Mouse (Mus musculus) kidney, adult 11 months (tissue): ENCODE results near the gene Sv2a.
"Not testable (repeated sequence)": the region's sequence is repeated elsewhere in the genome, so short reads cannot be mapped to it uniquely, and the experiment has no call there.

Experiments
- DNase-seq: peaks from one replicate; pipeline ENCODE4 v3.0.0; 2022

Gene Sv2a

DNA sequence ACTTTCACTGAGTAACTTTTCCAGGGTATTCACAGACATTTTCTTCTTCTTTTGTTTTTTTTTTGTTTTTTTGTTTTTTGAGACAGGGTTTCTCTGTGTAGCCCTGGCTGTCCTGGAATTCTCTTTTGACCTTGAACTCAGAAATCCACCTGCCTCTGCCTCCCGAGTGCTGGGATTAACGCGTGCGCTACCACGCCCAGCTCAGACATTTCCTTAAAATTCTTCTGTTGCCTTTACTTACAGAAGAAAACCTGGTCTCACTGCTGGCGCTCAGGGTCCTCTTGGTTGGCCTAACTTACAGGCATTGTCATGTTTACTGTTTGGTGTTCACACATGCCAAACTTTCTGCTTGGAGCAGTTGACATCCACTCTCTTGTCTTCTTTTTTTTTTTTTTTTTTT, 5.7 kb upstream of the Sv2a start:
- no peak for DNase-seq

- DNase-seq = no peak
These were observed 2.5 kb upstream of the Sv2a start for GRCm38 (mm10) chr3:96178427-96178826.

DNA sequence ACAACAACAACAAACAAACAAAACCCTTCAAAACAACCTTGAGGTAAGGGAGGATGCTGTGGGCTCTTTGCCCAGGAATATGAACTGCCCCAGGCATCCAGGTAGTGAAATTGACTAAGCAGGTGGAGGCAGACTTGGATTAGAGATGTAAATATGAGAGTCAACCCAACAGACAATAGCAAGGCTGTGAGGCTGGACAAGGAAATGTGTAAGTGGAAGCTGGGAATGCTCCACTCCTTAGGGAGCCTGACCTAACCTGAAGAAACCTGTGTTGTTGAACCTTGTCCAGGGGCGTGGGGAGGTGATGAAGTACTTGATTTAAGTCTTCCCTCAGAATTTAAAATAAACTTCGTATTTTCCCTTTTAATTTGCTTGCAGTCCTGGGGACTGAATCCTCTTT, 2.0 kb upstream of the Sv2a start:
- DNase-seq = no peak

- DNase-seq = no peak
These were observed 1.4 kb upstream of the Sv2a start for GRCm38 (mm10) chr3:96179531-96179930.

GRCm38 (mm10) chr3:96181510-96182381, 795 bp downstream of the Sv2a start:
- DNase-seq = no peak

GRCm38 (mm10) chr3:96182382-96182776, 1.4 kb downstream of the Sv2a start:
- no peak for DNase-seq

DNA sequence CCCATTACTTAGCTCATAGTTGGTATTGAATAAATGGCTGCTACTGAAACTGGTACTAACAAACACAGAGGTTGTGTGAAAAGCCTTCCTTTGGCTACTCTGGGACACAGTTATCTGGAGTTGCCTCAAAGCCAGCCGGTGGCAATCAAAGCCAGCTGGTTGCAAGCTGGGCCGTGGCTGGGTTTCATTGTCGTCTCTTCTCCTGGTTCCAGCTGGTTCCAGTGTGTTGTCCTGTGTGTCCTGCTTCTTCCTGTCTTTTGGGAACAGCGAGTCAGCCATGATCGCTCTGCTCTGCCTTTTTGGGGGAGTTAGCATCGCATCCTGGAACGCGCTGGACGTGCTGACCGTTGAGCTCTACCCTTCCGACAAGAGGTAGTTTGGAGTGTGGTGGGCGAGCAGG, 12.0 kb downstream of the Sv2a start:
- no peak for DNase-seq

DNA sequence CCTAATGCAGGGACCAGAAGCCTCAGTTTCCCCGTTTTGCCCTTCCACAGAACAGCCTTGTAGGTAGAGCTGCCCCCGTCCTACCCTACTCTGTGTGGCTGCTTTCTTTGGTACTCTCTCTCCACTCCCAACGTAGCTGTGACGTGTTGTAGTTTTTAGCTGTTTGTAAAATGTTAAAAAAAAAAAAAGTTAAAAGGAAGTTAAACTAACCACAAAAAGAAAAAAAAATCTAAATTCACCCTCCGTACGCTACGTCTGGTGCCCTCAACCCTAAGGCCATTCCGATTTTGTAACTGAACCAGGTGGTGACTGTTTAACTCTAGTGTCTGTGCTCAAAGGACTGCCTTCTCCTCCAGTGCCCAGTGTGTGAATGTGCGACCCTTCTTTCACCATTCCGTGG, 14.0 kb downstream of the Sv2a start:
- no peak for DNase-seq

- DNase-seq = no peak
These were observed 14.8 kb downstream of the Sv2a start for GRCm38 (mm10) chr3:96195616-96196313.

DNA sequence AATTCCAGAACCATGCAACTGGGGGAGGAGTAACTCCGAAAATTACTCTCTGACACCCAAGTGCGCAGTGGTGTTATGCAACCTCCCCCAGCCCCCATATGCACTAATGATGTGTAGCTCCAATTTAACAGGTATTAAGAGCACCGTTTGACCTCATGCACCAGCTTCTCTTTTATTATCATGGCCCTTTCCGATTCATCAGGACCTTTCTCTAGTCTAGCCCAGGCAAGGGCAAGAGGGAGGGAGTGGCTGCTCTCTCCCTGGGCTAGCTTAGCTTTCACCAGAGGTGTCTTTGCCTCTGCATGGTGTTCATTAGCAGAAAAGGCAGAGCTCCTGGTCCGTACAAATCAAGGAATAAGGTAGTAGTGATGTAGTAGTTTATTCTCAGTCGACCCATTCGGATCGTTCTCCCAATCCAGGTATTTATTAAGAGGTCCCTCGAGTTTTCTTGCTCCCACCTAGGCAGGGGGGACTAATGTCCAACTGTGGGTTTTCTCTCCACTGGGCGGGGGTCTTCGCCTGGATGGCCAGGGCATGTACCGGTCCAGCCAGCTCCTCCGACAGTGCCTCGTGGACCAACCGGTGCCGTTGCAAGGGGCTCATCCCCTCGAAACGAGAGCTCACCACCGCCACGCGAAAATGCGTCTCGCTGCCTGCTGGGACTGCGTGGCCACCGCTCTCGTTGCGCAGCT, 15.6 kb downstream of the Sv2a start:
- no peak for DNase-seq

DNA sequence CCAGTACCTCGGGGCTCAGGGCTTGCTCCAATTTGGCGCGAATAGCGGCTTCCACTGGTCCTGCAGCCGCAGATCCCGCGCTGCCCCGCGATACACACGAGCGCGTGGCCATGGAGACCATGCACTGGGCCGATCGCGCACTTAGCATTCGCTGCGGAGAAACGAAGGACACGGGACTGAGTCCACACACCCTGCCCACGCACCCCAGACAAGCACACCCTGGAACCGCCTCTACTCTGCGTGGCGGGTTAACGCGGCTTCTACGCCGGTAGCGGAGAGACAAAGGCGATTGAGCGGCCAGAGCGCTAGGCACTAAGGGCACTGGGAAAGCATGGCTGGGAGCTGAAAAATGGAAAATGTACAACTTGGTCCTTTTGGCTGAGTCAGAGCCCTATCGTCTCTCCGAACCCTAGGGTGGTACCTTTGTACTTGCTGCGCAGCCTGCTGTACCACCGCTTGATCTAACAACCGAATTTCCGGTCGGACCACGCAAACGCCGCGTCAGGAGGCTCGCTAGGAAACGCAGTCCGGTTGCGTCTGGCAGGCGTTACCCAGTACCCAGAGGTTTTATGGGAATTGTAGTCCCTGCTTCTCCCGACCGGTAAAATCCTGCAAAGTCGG, 16.3 kb downstream of the Sv2a start:
- DNase-seq = peak; percentile 89

DNA sequence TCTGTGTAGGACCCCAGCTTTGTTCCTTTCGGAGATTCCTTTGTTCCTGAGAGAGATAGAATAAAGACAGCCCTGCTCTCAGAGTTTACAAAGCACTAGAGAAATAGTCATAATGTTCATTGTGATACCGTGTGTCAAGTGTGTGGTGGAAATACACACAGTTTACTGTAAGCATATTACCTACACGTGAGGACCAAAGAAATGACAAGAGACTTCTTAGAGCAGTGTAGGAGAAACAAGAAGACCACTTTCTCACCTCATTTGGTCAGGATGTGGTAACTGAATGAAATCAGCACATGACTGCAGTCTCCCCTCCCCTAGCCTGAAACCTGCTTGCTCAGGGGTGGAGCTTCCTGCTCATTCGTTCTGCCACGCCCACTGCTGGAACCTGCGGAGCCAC, 17.2 kb downstream of the Sv2a start:
- DNase-seq = peak; percentile 46

- DNase-seq = not testable (repeated sequence)
These were observed 17.8 kb downstream of the Sv2a start for GRCm38 (mm10) chr3:96198601-96199251.

DNA sequence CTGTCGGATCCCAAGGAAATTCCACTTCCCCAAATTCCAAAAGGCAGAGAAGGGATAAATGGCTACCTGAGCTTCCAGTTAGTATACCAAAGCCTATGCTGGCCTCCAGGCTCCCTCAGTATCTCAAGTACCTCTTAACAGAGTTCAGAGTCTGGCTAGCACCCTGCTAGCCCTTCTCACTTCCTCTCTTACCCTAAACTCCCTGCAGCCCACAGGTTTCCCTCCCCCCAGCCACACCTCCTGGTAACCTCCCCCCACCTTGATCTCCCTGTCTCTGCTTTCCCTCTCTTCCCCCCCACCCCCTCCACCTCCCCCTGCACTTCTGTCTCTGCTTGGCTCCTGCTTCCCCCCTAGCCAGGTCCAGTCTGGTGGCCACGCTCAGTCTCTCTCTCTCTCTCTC, 18.8 kb downstream of the Sv2a start:
- DNase-seq = no peak

DNA sequence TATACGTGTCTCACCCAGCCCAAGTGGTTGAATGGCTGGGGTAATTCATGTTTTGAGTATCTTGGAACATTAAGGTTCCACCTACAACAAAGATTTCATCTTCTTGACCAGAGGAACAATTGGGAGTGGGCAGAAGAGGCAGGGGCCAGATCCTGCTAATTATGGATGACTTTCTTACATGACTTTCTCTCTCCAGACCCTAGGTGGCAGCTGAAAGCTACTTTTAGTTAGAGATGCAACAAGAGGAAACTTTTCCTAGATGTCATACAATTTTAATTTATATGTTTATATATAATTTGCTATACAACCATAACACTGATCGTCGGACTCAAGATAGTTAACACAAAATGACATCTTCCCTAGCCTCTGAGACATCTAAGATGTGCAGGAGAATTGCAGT, 26.9 kb downstream of the Sv2a start:
- DNase-seq = no peak

- DNase-seq = no peak
These were observed 28.3 kb downstream of the Sv2a start for GRCm38 (mm10) chr3:96209242-96209641.

- DNase-seq = peak; percentile 37
These were observed 38.3 kb downstream of the Sv2a start for GRCm38 (mm10) chr3:96219191-96219641.

- peak; percentile 83 for DNase-seq
These were observed 38.7 kb downstream of the Sv2a start, which contains the start of the genes Bola1 and Hist2h2ab for GRCm38 (mm10) chr3:96219661-96220130. Bola1 (minus strand) TSS chr3:96219709. Hist2h2ab (plus strand) TSS chr3:96219865.

GRCm38 (mm10) chr3:96220131-96220764, 39.3 kb downstream of the Sv2a start:
- not testable (repeated sequence) for DNase-seq

DNA sequence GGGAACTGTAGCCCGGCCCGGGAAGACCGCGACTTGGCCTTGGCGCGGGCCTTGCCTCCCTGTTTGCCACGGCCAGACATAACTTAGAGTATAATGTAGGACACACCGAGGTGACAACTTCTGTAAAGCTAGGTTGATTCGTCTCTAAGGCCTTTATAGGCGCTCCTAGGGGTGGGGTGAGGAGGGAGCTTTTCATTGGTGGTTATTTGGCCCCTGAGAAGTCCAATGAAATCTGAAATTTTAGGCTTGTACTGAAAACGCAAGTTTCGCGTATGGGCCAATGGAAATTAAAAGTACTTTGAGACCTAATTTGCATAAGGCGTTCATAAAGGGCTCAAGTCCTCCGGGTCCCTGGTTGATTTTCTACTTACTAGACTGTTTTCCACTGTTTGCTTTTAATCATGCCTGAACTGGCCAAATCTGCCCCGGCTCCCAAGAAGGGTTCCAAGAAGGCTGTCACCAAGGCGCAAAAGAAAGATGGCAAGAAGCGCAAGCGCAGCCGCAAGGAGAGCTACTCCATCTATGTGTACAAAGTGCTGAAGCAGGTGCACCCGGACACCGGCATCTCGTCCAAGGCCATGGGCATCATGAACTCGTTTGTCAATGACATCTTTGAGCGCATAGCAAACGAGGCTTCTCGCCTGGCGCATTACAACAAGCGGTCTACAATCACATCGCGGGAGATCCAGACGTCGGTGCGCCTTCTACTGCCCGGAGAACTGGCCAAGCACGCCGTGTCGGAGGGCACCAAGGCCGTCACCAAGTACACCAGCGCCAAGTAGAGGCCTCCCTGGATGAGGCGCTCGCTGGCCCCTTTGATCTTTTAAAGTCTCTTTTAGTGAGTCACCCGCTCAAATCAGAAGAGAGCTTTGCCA, 40.1 kb downstream of the Sv2a start, which contains the start of the genes Hist2h2ac and Hist2h2be:
Hist2h2ac (minus strand) TSS at position 116 of the 875 bp plus-strand sequence.
Hist2h2be (plus strand) TSS at position 355 of the 875 bp plus-strand sequence.
- peak; percentile 93 for DNase-seq
